Mouse (Mus musculus) kidney, postnatal 4 days (tissue): ENCODE data around the gene Ccdc190.

ENCODE experiments used
- DNase-seq, 2 experiments: peaks; one replicate each; pipeline ENCODE4 v3.0.0; 2021; ENCODE audit warnings: mixed read lengths in 2 of 2

Ccdc190 gene

GRCm38 (mm10) chr1:169928454-169928971 lies at the start of gene Ccdc190:
Gene Ccdc190, plus strand, starts transcription at chr1:169928648.
- peak; percentile 46 to 66 for DNase-seq

DNA sequence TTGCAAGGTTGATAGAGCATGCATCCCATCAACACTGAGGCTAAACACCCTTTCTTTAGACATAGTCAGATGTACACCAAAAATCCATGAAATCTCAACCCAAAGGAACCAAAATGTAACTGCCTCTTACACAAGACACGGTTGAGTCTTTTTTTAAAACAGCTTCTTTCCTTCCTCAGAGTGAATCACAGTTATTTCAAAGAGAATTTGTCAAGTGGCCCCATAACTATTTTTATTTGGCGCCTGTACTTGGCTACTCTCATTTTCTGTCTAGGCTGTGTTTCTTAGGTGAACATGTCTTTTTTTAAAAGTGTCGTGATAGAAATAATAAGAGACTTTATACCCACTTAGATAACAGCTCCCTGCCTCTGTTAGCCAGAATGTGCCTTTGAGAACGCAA lies 49.4 kb upstream of the Ccdc190 start:
- no peak for DNase-seq

DNA sequence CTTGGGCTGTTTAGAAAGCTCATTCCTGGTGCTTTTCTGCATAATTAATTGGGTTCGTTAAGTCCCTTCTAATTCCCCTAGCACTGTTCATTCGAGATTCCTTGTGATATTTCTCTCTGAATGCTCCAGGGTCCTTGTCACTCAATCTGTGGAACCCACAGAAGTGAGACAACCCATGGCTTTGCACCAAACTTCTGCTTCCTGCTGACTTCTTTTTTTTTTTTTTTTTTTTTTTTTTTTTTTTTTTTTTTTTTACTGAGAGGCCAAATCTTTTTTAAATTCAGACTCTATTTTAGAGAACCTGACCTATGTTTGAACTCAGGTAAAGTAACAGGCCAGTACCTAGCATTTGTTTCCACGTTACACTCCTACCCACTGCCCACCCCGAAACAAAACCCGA lies 48.3 kb upstream of the Ccdc190 start:
- no peak for DNase-seq

- DNase-seq, result peak; percentile 8 to 13
These were observed 45.3 kb upstream of the Ccdc190 start for GRCm38 (mm10) chr1:169883081-169883565.

- no peak for DNase-seq
These were observed 39.2 kb upstream of the Ccdc190 start for GRCm38 (mm10) chr1:169889250-169889649.

DNA sequence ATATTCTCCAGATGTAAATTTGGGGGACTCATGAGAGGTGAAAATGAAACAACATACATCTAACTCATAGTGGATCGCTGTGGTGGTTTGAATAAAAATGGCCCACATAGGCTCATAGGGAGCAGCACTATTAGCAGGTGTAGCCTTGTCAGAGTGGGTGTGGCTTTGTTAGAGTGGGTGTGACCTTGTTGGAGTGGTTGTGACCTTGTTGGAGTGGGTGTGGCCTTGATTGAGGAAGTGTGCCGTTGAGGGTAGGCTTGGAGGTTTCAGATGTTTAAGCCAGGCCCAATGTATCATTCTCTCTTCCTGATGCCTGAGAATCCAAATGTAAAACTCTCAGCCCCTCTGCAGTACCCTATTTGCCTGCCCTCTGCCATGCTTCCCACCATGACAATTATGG lies 34.5 kb upstream of the Ccdc190 start:
- no peak for DNase-seq

DNA sequence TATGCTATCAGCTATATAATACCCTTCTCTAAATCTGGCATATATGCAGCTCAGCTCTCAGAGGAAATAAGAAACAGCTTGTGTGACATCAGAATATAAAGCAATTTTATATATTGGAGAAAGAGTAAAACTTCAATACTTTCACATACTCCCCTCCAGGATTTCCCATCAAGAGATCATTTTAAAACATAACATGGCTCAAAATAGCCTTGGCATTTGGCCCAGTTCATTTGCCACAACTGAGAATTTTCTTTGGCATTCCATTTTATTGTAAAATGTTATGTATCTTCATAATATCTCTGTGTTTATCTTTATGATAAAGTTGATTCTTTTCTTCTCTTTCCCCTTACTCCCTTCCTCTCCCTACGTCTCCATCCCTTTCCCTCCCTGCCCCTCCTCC lies 32.8 kb upstream of the Ccdc190 start:
- DNase-seq, result no peak

GRCm38 (mm10) chr1:169897916-169898315 lies 30.5 kb upstream of the Ccdc190 start:
- DNase-seq, result no peak

GRCm38 (mm10) chr1:169898607-169899006 lies 29.8 kb upstream of the Ccdc190 start:
- DNase-seq, result no peak

DNA sequence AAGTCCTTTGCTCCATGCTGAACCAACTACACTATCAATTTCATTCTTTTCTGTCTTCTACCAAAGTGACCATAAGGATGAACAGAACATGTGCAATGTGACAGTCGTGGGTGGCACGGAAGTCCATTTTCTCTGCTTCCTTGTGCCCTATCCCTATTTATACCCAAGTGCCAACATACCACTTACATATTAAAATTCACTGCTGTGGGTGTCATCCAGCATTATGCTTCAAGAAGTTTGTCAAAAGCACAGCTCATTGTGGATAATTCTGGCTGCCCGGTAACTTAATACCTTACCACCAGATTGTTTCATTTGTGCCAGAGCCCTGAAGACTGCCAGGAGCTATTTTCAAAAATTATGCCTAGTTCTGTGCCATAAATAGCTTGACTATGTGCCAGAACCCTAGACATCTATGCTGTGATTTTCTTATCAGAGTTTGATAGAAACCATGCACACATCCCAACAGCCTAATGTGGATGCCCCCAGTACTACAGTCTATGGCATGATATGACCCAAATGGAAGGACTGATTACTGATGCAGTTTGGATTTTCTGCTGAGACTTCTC lies 27.6 kb upstream of the Ccdc190 start:
- DNase-seq, result no peak

DNA sequence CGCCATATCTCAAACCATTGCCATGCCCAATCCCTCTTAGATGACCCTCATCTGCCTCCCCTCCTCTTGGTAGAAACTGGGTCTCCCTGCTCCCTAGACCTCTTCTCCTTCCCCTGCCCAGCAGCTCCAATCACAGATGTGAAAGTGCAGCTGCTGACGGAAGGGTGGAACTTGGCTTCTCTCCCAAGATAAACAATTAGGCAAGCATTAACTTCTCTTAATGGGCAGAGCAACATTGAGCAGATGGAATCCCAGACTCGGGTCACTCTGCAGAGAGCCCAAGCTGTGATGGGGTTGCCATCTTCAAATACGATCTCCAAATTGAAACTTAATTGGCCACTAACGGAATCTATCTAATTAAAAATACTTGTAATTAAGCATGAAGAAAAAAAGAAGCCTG lies 19.3 kb upstream of the Ccdc190 start:
- peak in 1 of 2 experiments; percentile 14 for DNase-seq

DNA sequence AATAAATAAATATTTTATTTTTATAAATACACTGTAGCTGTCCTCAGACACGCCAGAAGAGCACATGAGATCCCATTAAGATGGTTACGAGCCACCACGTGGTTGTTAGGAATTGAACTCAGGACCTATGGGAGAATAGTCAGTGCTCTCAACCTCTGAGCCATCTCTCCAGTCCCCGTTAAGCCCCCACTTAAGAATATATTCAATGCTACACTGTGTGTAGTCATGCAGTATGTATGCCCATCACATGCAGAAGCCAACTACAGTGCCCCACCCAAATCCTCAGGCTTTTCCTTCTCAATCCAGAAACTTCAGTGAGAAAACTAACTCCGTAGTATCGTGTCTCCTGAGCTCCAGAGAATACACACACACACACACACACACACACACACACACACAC lies 18.8 kb upstream of the Ccdc190 start:
- no peak for DNase-seq

DNA sequence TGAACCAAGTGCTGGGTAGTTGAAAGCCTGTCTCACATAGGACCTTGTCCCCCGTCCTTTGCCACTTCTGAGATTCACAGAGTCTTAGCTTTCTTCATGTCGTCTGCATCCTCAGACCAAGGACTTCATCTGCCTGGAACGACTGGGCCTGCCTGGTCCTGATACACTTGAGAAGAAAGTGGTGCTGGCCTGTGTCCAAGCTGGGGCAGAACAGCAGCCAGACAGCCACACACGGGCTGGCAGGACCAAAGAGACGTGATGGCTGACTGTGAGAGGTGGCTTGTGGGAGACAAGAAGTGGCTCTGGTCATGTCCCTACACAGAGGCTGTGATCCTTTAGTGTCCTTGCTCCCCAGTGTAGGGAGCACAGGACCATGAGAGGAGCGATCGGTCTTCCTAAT lies 17.7 kb upstream of the Ccdc190 start:
- peak; percentile 12 to 21 for DNase-seq

- no peak for DNase-seq
These were observed 16.9 kb upstream of the Ccdc190 start for GRCm38 (mm10) chr1:169911526-169911925.

GRCm38 (mm10) chr1:169916659-169917058 lies 11.8 kb upstream of the Ccdc190 start:
- peak; percentile 24 to 31 for DNase-seq

- no peak for DNase-seq
These were observed 11.2 kb upstream of the Ccdc190 start for GRCm38 (mm10) chr1:169917115-169917796.

DNA sequence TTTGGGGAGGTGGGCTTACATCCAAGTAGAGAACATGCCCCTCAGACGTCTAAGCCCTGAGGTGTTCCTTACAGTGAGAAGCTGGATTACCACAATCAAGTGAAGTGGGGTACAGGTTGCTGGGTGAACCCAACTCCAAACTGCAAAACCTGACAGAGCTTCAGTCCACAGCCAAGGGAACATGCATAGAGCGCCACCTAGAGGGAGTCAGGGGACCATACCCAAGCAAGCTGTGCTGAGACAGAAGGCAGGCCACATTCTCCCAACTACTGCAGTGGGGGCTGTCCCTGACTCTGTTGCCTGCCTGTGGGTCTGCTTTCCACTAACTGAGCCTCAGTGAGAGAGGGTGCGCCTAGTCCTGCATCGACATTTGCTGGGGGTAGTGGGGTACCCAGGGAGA lies 10.4 kb upstream of the Ccdc190 start:
- peak; percentile 56 to 63 for DNase-seq

DNA sequence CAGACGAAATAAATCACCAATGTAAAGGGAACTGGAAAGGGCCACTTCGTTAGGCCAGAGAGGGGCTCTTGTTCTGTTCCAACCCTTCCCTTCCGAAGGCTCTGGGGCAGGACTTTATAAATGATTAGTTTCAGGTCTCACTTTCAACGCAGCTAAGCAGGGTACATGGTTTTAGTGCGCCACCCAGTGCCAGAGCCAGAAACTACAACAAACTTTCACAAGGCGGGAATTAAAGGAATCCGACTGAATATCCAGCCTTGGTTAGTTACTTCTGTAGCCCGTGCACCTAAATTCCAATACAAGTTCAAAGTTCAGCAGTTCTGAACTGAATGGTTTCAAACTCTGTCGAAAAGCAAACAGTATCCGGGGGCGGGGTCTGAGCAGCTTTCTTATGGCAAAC lies 9.2 kb upstream of the Ccdc190 start:
- peak; percentile 89 to 92 for DNase-seq

DNA sequence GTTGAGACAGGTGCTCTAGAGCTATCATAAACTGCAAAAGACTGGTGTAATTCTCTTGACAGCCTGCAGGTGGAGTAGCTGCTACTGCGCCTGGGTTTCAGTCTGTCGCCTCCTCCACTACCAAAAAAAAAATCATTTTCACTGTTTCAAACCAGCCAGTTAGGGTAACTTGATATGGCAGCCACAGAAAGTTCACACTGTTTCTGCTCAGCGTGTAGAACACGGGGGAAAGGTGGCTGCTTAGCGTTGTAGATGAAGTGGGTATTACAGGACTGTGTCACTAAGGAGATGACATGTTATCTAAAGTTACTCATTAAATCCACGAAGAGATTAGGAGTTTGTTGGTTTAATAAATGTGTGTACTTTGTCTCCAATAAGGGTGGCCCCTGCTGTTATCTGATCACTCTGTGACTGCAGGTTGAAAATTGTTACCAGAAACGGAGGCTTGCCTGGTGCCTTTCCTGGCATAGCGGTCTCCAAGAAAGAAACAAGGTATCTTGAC lies 6.7 kb upstream of the Ccdc190 start:
- peak; percentile 41 to 60 for DNase-seq

DNA sequence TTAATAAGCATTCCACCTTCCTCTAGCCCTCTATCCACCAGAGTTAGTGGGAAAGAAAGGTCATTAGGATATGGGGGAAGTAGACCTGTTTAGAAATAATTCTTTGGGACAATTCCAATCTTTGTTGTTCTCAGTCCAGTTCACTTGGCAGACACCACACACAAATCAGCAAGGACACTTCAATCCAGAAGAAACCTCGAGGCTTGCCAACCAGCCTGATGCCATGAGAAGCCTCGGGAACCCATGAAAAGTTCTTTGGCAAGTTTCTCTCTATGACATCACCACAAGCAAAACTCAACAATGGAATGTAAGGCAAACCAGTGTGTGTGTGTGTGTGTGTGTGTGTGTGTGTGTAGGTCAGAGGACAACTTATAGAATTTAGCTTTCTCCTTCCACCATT lies 3.9 kb upstream of the Ccdc190 start:
- DNase-seq, result no peak

- no peak for DNase-seq
These were observed 587 bp upstream of the Ccdc190 start for GRCm38 (mm10) chr1:169927753-169928369.

DNA sequence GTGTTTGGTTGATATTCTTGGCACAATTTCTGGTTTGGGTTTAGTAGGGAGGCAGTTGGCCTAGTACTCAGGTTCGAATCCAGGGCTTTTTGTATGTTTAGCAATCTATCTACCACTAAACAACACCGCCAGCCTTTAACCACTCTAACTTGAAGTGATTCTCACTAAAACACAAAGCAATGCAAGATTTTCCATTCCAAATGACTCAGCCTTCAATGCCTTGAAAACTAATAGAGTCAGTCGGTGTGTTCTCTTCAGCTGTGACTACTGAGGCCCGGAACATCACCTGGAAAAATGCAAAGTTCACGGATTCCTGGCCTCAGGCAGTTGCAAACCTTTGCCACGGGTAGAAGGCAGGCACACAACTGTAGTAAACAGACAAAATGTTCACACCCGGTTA lies 3.2 kb downstream of the Ccdc190 start:
- no peak for DNase-seq

GRCm38 (mm10) chr1:169932122-169932746 lies 3.8 kb downstream of the Ccdc190 start:
- DNase-seq, result no peak
